Mouse (Mus musculus) forebrain, embryonic 14.5 days (tissue): ENCODE measurements around the gene Ifi47. TPM values are rescaled to one million over a fixed set of nuclear protein-coding genes. Genes with fewer than 3 reads are reported as not detected.

Experiments
- ATAC-seq: fragments of 200-750 bp; cut with Nextera tagmentation; 2 replicates; pipeline ENCODE4 v1.8.0; 2017; ENCODE audit warnings: mild to moderate bottlenecking, moderate library complexity
- DNase-seq: peaks from one replicate; pipeline ENCODE4 v3.0.0-alpha.2; 2015; ENCODE audit warnings: low spot score
- H3K27ac ChIP-seq: fragments of 300-500 bp; sonication (generic); 2 replicates; pipeline ENCODE4 v1.5.1; 2014; ENCODE audit warnings: low read depth, mild to moderate bottlenecking, control low read depth, low read length, moderate library complexity
- H3K27me3 ChIP-seq: fragments of 300-500 bp; sonication (generic); replicated peaks from 2 replicates; pipeline ENCODE4 v1.6.1; 2014; ENCODE audit warnings: low read length, control low read depth, mixed read lengths; ENCODE audit not compliant: control insufficient read depth, insufficient read depth
- H3K36me3 ChIP-seq: fragments of 300-500 bp; sonication (generic); 2 replicates; pipeline ENCODE4 v1.6.1; 2014; ENCODE audit warnings: low read length, control low read depth; ENCODE audit not compliant: control insufficient read depth, insufficient read depth
- H3K4me1 ChIP-seq: fragments of 300-500 bp; sonication (generic); 2 replicates; pipeline ENCODE4 v1.6.1; 2014; ENCODE audit warnings: antibody characterized with exemption, low read length, control low read depth; ENCODE audit not compliant: control insufficient read depth, insufficient read depth
- H3K4me2 ChIP-seq: fragments of 300-500 bp; sonication (generic); 2 replicates; pipeline ENCODE4 v1.6.1; 2014; ENCODE audit warnings: mild to moderate bottlenecking, control low read depth, low read length
- H3K4me3 ChIP-seq: fragments of 300-500 bp; sonication (generic); 2 replicates; pipeline ENCODE4 v1.5.1; 2014; ENCODE audit warnings: low read depth, low read length, control low read depth
- H3K9ac ChIP-seq: fragments of 300-500 bp; sonication (generic); 2 replicates; pipeline ENCODE4 v1.6.1; 2014; ENCODE audit warnings: mild to moderate bottlenecking, low read length, control low read depth, moderate library complexity
- H3K9me3 ChIP-seq: fragments of 300-500 bp; sonication (generic); replicated peaks from 2 replicates; pipeline ENCODE4 v1.6.1; 2016; ENCODE audit warnings: low read length, control low read depth, mixed read lengths; ENCODE audit not compliant: control insufficient read depth
- WGBS: fragments of 180-500 bp; shearing (Covaris S2); extraction: QIAGEN DNeasy Blood & Tissue Kit; methylation state at CpG from one replicate; pipeline ENCODE4 v1.1.7; 2014; 5-methylcytosine and 5-hydroxymethylcytosine counted together
- polyA plus RNA-seq: library from polyadenylated mRNA; unstranded; fragments of >200 nt; fragmentation: Nextera tagmentation; extraction: Ambion mirVana; gene quantifications from 2 replicates; pipeline ENCODE4 v1.2.1, GENCODE M21; 2014

Ifi47 gene
- polyA plus RNA-seq, 1 experiment from 2014 or later = 0.70 TPM

DNA sequence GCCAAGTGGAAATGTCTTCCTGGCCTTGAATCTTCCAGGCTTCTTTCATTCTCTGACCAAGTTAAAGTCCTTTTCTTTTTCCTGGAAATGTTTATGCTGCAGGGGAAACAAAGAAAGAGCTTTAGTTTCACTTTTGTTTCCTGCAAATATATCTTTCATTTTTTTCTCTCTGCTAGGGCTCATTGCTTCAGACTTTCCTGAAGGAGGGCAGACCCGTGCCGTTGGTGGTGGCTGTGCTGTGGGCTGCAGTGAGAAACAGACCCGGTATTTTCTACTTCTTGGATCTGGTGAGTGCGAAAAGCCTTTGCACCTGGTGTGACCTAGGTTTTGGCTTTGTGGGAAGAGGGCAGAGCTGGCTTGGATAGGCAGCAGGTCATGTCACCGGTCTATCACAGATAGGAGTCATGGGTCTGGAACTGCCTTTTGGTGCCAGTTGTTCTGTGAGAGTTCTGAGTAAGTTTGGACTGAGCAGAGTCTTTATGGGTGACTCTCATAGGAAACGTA lies 10.5 kb downstream of the Ifi47 start:
- Histone ChIP-seq H3K9me3 (no peaks in the 10 kb centered on the region), H3K4me1 (no peaks in the 10 kb centered on the region), H3K27me3 (no peaks in the 10 kb centered on the region), H3K9ac (no peak overlapping the region), H3K27ac (no peak overlapping the region), H3K36me3 (no peaks in the 10 kb centered on the region), H3K4me3 (no peak overlapping the region), H3K4me2 (no peak overlapping the region)
- ATAC-seq = no peak
- no peak for DNase-seq
- WGBS = 84% methylated on average over 6 of the region's 6 CpGs

- WGBS = 45% methylated on average over 22 of the region's 22 CpGs
- H3K4me1 ChIP-seq = no peaks in the 10 kb centered on the region
- H3K27ac ChIP-seq = no peak overlapping the region
- H3K9me3 ChIP-seq = no peaks in the 10 kb centered on the region
- H3K9ac ChIP-seq = no peak overlapping the region
- H3K36me3 ChIP-seq = no peaks in the 10 kb centered on the region
- H3K4me3 ChIP-seq = no peak overlapping the region
- no peak for DNase-seq
- no peaks in the 10 kb centered on the region for H3K27me3 ChIP-seq
- ATAC-seq = no peak
- no peak overlapping the region; the same call in 1 of the 2 replicates for H3K4me2 ChIP-seq
Measured at GRCm38 (mm10) chr11:49087830-49088616, 11.6 kb downstream of the Ifi47 start.

DNA sequence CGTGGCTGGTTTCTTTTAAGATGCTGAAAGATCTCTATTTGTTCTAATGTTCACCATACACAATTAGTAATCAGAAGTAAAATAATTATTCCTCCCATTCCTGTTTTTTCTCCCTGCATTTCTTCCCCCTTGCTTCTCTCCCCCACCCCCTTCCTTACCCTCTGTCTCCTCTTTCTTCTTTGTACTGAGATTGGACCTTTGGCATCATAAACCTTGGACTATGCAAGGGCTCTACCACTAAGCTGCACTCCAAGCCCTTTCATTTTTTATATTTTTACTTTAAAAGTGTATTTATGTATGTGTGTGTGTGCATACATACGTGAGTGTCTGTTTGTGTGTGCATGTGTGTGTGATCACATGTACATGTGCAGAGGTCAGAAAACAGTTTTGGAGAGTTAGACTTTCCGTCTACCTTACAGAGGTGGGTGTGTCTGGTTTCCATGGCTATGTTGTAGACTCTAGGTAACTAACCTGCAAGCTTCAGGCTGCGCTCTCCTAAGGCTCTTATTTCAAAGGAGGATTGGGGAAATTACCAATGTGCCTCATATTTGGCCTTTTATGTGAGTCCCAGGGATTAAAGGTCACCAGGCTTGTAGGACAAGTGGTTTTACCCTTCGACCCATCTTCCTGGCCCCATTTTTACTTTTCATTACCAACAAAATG lies 12.7 kb downstream of the Ifi47 start:
- H3K27ac ChIP-seq = no peak overlapping the region
- ATAC-seq (no peak), DNase-seq (no peak)
- no peaks in the 10 kb centered on the region for H3K27me3 ChIP-seq
- H3K4me3 ChIP-seq = no peak overlapping the region
- H3K36me3 ChIP-seq = no peaks in the 10 kb centered on the region
- H3K9ac ChIP-seq = no peak overlapping the region
- 91% methylated on average over 5 of the region's 5 CpGs for WGBS
- no peak overlapping the region for H3K4me2 ChIP-seq
- no peaks in the 10 kb centered on the region for H3K4me1 ChIP-seq
- H3K9me3 ChIP-seq = no peaks in the 10 kb centered on the region

- WGBS = 86% methylated on average over 3 of the region's 3 CpGs
- Histone ChIP-seq H3K9me3 (no peaks in the 10 kb centered on the region), H3K27me3 (no peaks in the 10 kb centered on the region), H3K36me3 (no peaks in the 10 kb centered on the region), H3K27ac (no peak overlapping the region), H3K4me3 (no peak overlapping the region), H3K4me1 (no peaks in the 10 kb centered on the region), H3K4me2 (no peak overlapping the region), H3K9ac (no peak overlapping the region)
- DNase-seq (no peak), ATAC-seq (no peak)
Measured at GRCm38 (mm10) chr11:49089735-49090507, 13.5 kb downstream of the Ifi47 start.

GRCm38 (mm10) chr11:49090551-49090950 lies 14.2 kb downstream of the Ifi47 start:
- WGBS = 89% methylated on average over 5 of the region's 5 CpGs
- Histone ChIP-seq H3K4me3 (no peak overlapping the region), H3K4me1 (no peaks in the 10 kb centered on the region), H3K27ac (no peak overlapping the region), H3K9me3 (no peaks in the 10 kb centered on the region), H3K4me2 (no peak overlapping the region), H3K27me3 (no peaks in the 10 kb centered on the region), H3K9ac (no peak overlapping the region), H3K36me3 (no peaks in the 10 kb centered on the region)
- DNase-seq = no peak
- no peak for ATAC-seq

DNA sequence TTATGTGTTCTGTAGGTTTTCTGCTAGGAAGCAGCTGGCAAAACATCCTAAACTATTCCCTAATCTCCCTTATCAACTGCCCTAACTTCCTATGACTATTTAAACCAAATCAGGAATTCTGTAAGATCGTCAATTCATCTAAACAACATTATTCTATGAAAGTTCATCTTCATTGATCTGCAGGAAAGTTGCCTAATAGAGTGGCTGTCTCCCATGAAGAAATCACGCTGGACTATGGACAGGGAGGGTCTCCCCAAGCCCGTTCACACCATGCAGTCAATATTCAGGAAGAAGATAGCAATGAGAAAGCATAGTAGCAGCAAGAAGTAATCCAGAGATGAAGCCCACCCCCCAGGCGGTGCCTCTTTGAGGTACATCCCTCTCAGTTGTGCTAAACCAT lies 14.8 kb downstream of the Ifi47 start:
- 84% methylated on average over 4 of the region's 4 CpGs for WGBS
- no peak for ATAC-seq

GRCm38 (mm10) chr11:49092053-49092586 lies 15.7 kb downstream of the Ifi47 start:
- DNase-seq (no peak), ATAC-seq (no peak)
- no peaks in the 10 kb centered on the region for H3K4me1 ChIP-seq
- H3K4me2 ChIP-seq = no peak overlapping the region
- 96% methylated on average over 1 of the region's 1 CpGs for WGBS
- no peak overlapping the region for H3K9ac ChIP-seq
- no peaks in the 10 kb centered on the region for H3K9me3 ChIP-seq
- H3K27me3 ChIP-seq = no peaks in the 10 kb centered on the region
- no peaks in the 10 kb centered on the region for H3K36me3 ChIP-seq
- no peak overlapping the region for H3K4me3 ChIP-seq
- H3K27ac ChIP-seq = no peak overlapping the region

More for the DNA sequence above, 14.8 kb downstream of the Ifi47 start:
- no peaks in the 10 kb centered on the region for H3K4me1 ChIP-seq
- no peak overlapping the region for H3K9ac ChIP-seq
- no peaks in the 10 kb centered on the region for H3K27me3 ChIP-seq
- H3K36me3 ChIP-seq = no peaks in the 10 kb centered on the region
- H3K9me3 ChIP-seq = no peaks in the 10 kb centered on the region
- no peak for DNase-seq
- no peak overlapping the region for H3K4me2 ChIP-seq
- H3K4me3 ChIP-seq = no peak overlapping the region
- no peak overlapping the region for H3K27ac ChIP-seq

- 96% methylated on average over 2 of the region's 2 CpGs for WGBS
- Histone ChIP-seq H3K27me3 (no peaks in the 10 kb centered on the region), H3K9ac (no peak overlapping the region), H3K4me3 (no peak overlapping the region), H3K9me3 (no peaks in the 10 kb centered on the region), H3K4me1 (no peaks in the 10 kb centered on the region), H3K27ac (no peak overlapping the region), H3K36me3 (no peaks in the 10 kb centered on the region), H3K4me2 (no peak overlapping the region)
- ATAC-seq (no peak), DNase-seq (no peak)
Measured at GRCm38 (mm10) chr11:49092786-49093185, 16.4 kb downstream of the Ifi47 start.
